Mouse (Mus musculus) CH12.LX (cell line): Measurements from ENCODE around the gene Plek2. TPM values are rescaled to one million over a fixed set of nuclear protein-coding genes. Genes with fewer than 3 reads are reported as not detected.
A peak's percentile ranks its signal among the peaks of the same experiment; 100 is the strongest.

Experiments used
- DNase-seq: peaks from one replicate; pipeline ENCODE4 v3.0.0-alpha.2; 2013; ENCODE audit errors: extremely low read depth
- H3K27ac ChIP-seq: 2 replicates; pipeline ENCODE4 v1.5.1; 2012; ENCODE audit warnings: low read depth, mild to moderate bottlenecking, control low read depth, moderate library complexity; ENCODE audit not compliant: insufficient read depth
- H3K27me3 ChIP-seq: replicated peaks from 2 replicates; pipeline ENCODE3; 2012; ENCODE audit warnings: inconsistent platforms
- H3K36me3 ChIP-seq, 2 experiments: replicated peaks in 1 of 2; 2 replicates each; pipeline versions ENCODE3 to v1.6.1; 2012; ENCODE audit warnings: inconsistent platforms in 1 of 2, low read length in 1 of 2, mild to moderate bottlenecking in 1 of 2, mixed read lengths in 1 of 2, moderate library complexity in 1 of 2; ENCODE audit not compliant: control insufficient read depth in 1 of 2, insufficient read depth in 1 of 2
- H3K4me1 ChIP-seq, 2 experiments: 2 replicates each; pipeline ENCODE4 v1.6.1; 2012; ENCODE audit warnings: inconsistent platforms in 1 of 2, moderate library complexity in 1 of 2; ENCODE audit not compliant: insufficient read depth in 2 of 2, control insufficient read depth in 1 of 2
- H3K4me2 ChIP-seq: 2 replicates; pipeline ENCODE4 v1.6.1; 2012; ENCODE audit warnings: low read depth, mild to moderate bottlenecking, control low read depth; ENCODE audit not compliant: poor library complexity, insufficient read depth, severe bottlenecking
- H3K4me3 ChIP-seq, 3 experiments: fragments of 150-350 bp in 1 of 3; sonication (generic) in 1 of 3; replicated peaks in 1 of 3; 2 replicates each; pipeline versions ENCODE3 to v1.5.1; 2011 to 2012; ENCODE audit warnings: low read depth in 2 of 3, low read length in 2 of 3, mild to moderate bottlenecking in 2 of 3, moderate library complexity in 2 of 3, control low read depth in 1 of 3, improper control_type of control experiment in 1 of 3, inconsistent platforms in 1 of 3, mixed read lengths in 1 of 3; ENCODE audit not compliant: poor library complexity in 1 of 3
- H3K79me2 ChIP-seq: replicated peaks from 2 replicates; pipeline ENCODE4 v1.6.1; 2012; ENCODE audit warnings: mild to moderate bottlenecking, moderate library complexity; ENCODE audit not compliant: control insufficient read depth, poor library complexity, insufficient read depth, severe bottlenecking; ENCODE audit errors: extremely low read depth
- H3K9ac ChIP-seq: 2 replicates; pipeline ENCODE4 v1.6.1; 2012; ENCODE audit warnings: low read depth, mild to moderate bottlenecking, control low read depth, moderate library complexity; ENCODE audit not compliant: insufficient read depth
- H3K9me3 ChIP-seq: replicated peaks from 2 replicates; pipeline ENCODE3; 2012; ENCODE audit warnings: low read length, inconsistent platforms, mixed read lengths
- CHD1 ChIP-seq: IDR thresholded peaks from 2 replicates; pipeline ENCODE4 v1.6.1; 2012; ENCODE audit warnings: low read depth, low read length, improper control_type of control experiment, inconsistent platforms
- CHD2 ChIP-seq: IDR thresholded peaks from 2 replicates; pipeline ENCODE4 v1.6.1; 2011; ENCODE audit warnings: low read length, improper control_type of control experiment
- CTCF ChIP-seq, 2 experiments: IDR thresholded peaks in 1 of 2; conservative IDR thresholded peaks in 1 of 2; 2 replicates each; pipeline ENCODE4 v1.5.1; 2011 to 2012; ENCODE audit warnings: low read depth in 2 of 2, low read length in 2 of 2, improper control_type of control experiment in 1 of 2, inconsistent platforms in 1 of 2, mild to moderate bottlenecking in 1 of 2, moderate library complexity in 1 of 2
- E2F4 ChIP-seq: IDR thresholded peaks from 2 replicates; pipeline ENCODE4 v1.6.1; 2011; ENCODE audit warnings: low read depth, low read length, improper control_type of control experiment; ENCODE audit not compliant: insufficient replicate concordance
- ELF1 ChIP-seq: IDR thresholded peaks from 2 replicates; pipeline ENCODE4 v1.6.1; 2014; ENCODE audit warnings: low read depth, mild to moderate bottlenecking, inconsistent platforms, low read length, improper control_type of control experiment
- EP300 ChIP-seq: IDR thresholded peaks from 2 replicates; pipeline ENCODE4 v1.6.1; 2011; ENCODE audit warnings: low read length, improper control_type of control experiment
- GABPA ChIP-seq: IDR thresholded peaks from 2 replicates; pipeline ENCODE4 v1.6.1; 2012; ENCODE audit warnings: low read depth, low read length, improper control_type of control experiment, inconsistent platforms; ENCODE audit not compliant: insufficient replicate concordance
- JUN ChIP-seq: IDR thresholded peaks from 2 replicates; pipeline ENCODE4 v1.6.1; 2011; ENCODE audit warnings: low read depth, mild to moderate bottlenecking, low read length, improper control_type of control experiment, moderate library complexity; ENCODE audit not compliant: insufficient read depth
- MAFK ChIP-seq: IDR thresholded peaks from 2 replicates; pipeline ENCODE4 v1.6.1; 2011; ENCODE audit warnings: low read length, improper control_type of control experiment; ENCODE audit not compliant: insufficient replicate concordance
- MAX ChIP-seq: IDR thresholded peaks from 2 replicates; pipeline ENCODE4 v1.6.1; 2011; ENCODE audit warnings: low read length, improper control_type of control experiment
- MXI1 ChIP-seq: IDR thresholded peaks from 2 replicates; pipeline ENCODE4 v1.6.1; 2011; ENCODE audit warnings: mild to moderate bottlenecking, low read depth, low read length, improper control_type of control experiment
- POLR2AphosphoS2 ChIP-seq: IDR thresholded peaks from 2 replicates; pipeline ENCODE4 v1.6.1; 2011; ENCODE audit warnings: low read depth, low read length, improper control_type of control experiment
- RAD21 ChIP-seq: IDR thresholded peaks from 2 replicates; pipeline ENCODE4 v1.6.1; 2011; ENCODE audit warnings: low read depth, mild to moderate bottlenecking, low read length, improper control_type of control experiment, moderate library complexity
- SIN3A ChIP-seq: IDR thresholded peaks from 2 replicates; pipeline ENCODE4 v1.6.1; 2012; ENCODE audit warnings: low read length, improper control_type of control experiment, inconsistent platforms
- SMC3 ChIP-seq: IDR thresholded peaks from 2 replicates; pipeline ENCODE4 v1.6.1; 2011; ENCODE audit warnings: low read depth, low read length, improper control_type of control experiment
- TBP ChIP-seq: conservative IDR thresholded peaks from 2 replicates; pipeline ENCODE4 v1.6.1; 2011; ENCODE audit warnings: low read depth, low read length, improper control_type of control experiment
- TCF12 ChIP-seq: IDR thresholded peaks from 2 replicates; pipeline ENCODE4 v1.6.1; 2014; ENCODE audit warnings: low read depth, mild to moderate bottlenecking, inconsistent platforms, low read length, improper control_type of control experiment
- USF1 ChIP-seq: IDR thresholded peaks from 2 replicates; pipeline ENCODE4 v1.6.1; 2014; ENCODE audit warnings: low read depth, mild to moderate bottlenecking, inconsistent platforms, low read length, improper control_type of control experiment
- USF2 ChIP-seq: conservative IDR thresholded peaks from 2 replicates; pipeline ENCODE4 v1.6.1; 2011; ENCODE audit warnings: low read depth, low read length, improper control_type of control experiment
- dilution Hi-C: fragments of 300-500 bp; cut with MboI; formaldehyde crosslinking; loops from 2 replicates; pipeline ENCODE4 v1.14.3; 2020; ENCODE audit warnings: low sequenced_read_pairs; ENCODE audit not compliant: extremely low pct_unique_long_range_greater_than_20kb, extremely low pct_ligation_motif_present
- in situ Hi-C: fragments of 300-500 bp; cut with MboI; formaldehyde crosslinking; loops from 3 replicates; pipeline ENCODE4 v1.14.3; 2019; ENCODE audit warnings: low sequenced_read_pairs, low pct_ligation_motif_present, low pct_unique_long_range_greater_than_20kb, mixed read lengths
- polyA plus RNA-seq: library from polyadenylated mRNA; unstranded; fragments of >175 nt; gene quantifications from 2 replicates; pipeline ENCODE4 v1.2.1, GENCODE M21; 2012; ENCODE audit warnings: low read depth; ENCODE audit not compliant: insufficient read length
- total RNA-seq, 2 experiments: library from RNA; depleted of rRNA; stranded (reverse); fragments of 300-350 nt in 1 of 2; fragments of >200 nt in 1 of 2; gene quantifications; 2 replicates each; pipeline ENCODE4 v1.2.3; 2012 to 2014

The Plek2 gene
- total RNA-seq (2012; rRNA removed): 0.85 and 1.1 TPM in 2 replicates
- total RNA-seq (2014; rRNA removed): not detected in 2 replicates
- 0.30 TPM in 1 of 2 replicates, not detected in the other for polyA plus RNA-seq

GRCm38 (mm10) chr12:78906707-78907162, at the start of gene Plek2:
Gene Plek2, minus strand, starts transcription at chr12:78906964.
- Histone ChIP-seq H3K4me2 (peak within 1 kb of the TSS; percentile 48), H3K4me3 (peak within 1 kb of the TSS in 1 of 3 experiments; percentile 80), H3K9ac (no peak within 1 kb of the TSS), H3K27me3 (no peaks in the 10 kb centered on the region), H3K36me3 (no peaks in the 10 kb centered on the region), H3K27ac (no peak within 1 kb of the TSS), H3K4me1 (peaks cover under 1 to 5% of the 10 kb centered on the region in 2 experiments; a peak in 3 of 4 replicates), H3K79me2 (no peaks in the 10 kb centered on the region), H3K9me3 (peaks cover 6% of the 10 kb centered on the region)
- DNase-seq: no peak
- in situ Hi-C loops: no loop called here
- no peak for TF ChIP-seq E2F4
- TF ChIP-seq SMC3: peak; percentile 5; the same call in 1 of the 2 replicates
- no peak for TF ChIP-seq MAX
- peak; percentile 48; the same call in 1 of the 2 replicates for TF ChIP-seq ELF1
- no peak for TF ChIP-seq JUN
- TF ChIP-seq SIN3A: no peak
- TF ChIP-seq MAFK: no peak
- no peak for TF ChIP-seq RAD21
- peak in 1 of 2 experiments; percentile 45; a peak in 2 of 4 replicates for TF ChIP-seq CTCF (conservative IDR thresholded peaks at IDR 0.05 in 1 of 2, IDR thresholded peaks at IDR 0.05 in 1 of 2; ENCODE audit: low read depth in 2 of 2, low read length in 2 of 2)
- TF ChIP-seq USF2: no peak
- dilution Hi-C loops: no loop called here

DNA sequence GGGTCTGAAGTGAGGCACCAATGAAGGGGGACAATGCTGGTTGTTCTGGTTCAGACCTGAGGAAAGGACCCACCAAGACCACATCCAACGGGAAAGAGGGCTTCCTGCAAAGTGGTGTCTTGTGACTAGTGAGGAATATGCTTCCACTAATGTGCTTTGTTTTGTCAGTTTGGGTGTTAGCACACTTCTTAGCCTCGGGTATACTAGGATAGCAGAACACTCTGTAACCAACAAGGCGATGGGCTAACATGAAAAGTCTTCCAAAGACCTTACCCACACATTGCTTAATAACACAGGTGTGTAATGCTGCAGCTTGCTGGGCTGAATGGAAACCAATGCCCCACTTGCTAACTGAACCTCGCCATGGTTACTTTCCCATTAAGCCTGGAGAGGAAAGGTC, 49.6 kb upstream of the Plek2 start:
- in situ Hi-C loops: no loop called here
- DNase-seq: no peak

GRCm38 (mm10) chr12:78952484-78952883, 45.7 kb upstream of the Plek2 start:
- Histone ChIP-seq H3K27me3 (no peaks in the 10 kb centered on the region), H3K4me2 (no peak overlapping the region), H3K4me1 (0 out of 4 replicates have a peak, but pooled peaks cover 0 to 5% of the 10 kb centered on the region in 2 experiments), H3K79me2 (no peaks in the 10 kb centered on the region), H3K4me3 (no peak overlapping the region), H3K36me3 (peaks cover 0 to 13% of the 10 kb centered on the region in 2 experiments), H3K27ac (no peak overlapping the region), H3K9me3 (peaks cover 18% of the 10 kb centered on the region), H3K9ac (no peak overlapping the region)
- no peak for DNase-seq
- TF ChIP-seq EP300 (no peak), TBP (no peak), USF1 (no peak), MXI1 (no peak), GABPA (no peak), POLR2AphosphoS2 (no peak)
- dilution Hi-C loops: no loop called here
- in situ Hi-C loops: no loop called here

More for the DNA sequence above, 49.6 kb upstream of the Plek2 start:
- Histone ChIP-seq H3K36me3 (peaks cover 0 to 48% of the 10 kb centered on the region in 2 experiments), H3K27ac (no peak overlapping the region), H3K9ac (no peak overlapping the region), H3K79me2 (no peaks in the 10 kb centered on the region), H3K27me3 (no peaks in the 10 kb centered on the region), H3K4me3 (no peak overlapping the region), H3K4me1 (0 out of 4 replicates have a peak, but pooled peaks cover 0 to 5% of the 10 kb centered on the region in 2 experiments), H3K9me3 (peaks cover 21% of the 10 kb centered on the region), H3K4me2 (no peak overlapping the region)
- TF ChIP-seq TCF12 (no peak), JUN (no peak), POLR2AphosphoS2 (no peak), CHD2 (no peak), SIN3A (no peak), CHD1 (no peak), RAD21 (no peak), MXI1 (no peak)
- TF ChIP-seq, all 38 proteins: peak for 0
- dilution Hi-C loops: no loop called here
